Mouse (Mus musculus): ENCODE results near the gene Tmem161a.
A peak's percentile ranks its signal among the peaks of the same experiment; 100 is the strongest.
"Not testable (repeated sequence)": the region's sequence is repeated elsewhere in the genome, so short reads cannot be mapped to it uniquely, and the experiment has no call there.

Tmem161a gene

DNA sequence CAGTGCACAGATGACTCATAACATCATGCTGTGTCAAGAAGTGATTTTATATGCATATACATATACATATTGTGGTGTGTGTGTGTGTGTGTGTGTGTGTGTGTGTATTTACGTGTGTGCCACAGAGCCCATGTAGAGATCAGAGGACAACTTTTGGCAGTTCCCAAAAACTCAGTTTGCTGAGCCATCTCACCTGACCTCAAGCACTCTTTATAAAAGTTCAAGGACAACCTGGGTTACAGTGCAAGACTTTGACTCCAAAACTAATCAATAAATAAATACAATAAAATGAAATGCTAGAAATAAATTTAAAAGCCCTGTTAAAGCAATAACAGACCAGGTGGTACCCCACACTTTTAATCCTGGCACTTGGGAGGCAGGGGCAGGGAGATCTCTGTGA lies 39.1 kb downstream of the Tmem161a start:
- no peak for DNase-seq (ENCODE audit: low spot score)

DNA sequence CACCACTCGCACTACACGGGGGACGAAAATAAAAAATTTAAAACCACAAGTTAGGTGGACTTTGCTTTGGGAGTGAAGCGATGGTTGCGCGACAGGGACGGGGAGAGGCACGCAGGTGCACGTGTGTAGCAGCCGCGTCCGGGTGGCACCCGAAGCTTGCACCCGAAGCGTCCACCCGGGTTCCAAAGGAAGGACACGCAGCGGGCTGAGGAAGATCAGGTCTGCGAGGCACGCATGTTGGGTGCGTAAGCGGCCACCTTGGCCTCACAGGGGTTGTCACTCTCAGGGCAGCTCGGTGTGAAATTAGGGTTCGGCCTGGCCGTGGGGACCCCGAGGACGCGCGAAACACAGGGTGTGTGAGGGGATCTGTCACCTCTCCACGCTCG lies 39.6 kb downstream of the Tmem161a start:
- DNase-seq (ENCODE audit: low spot score) = peak; percentile 64

GRCm38 (mm10) chr8:70212112-70213055 lies 40.2 kb downstream of the Tmem161a start, which contains the start of gene Slc25a42:
Gene Slc25a42, minus strand, starts transcription at chr8:70212305.
- peak; percentile 96 for DNase-seq (ENCODE audit: low spot score)

DNA sequence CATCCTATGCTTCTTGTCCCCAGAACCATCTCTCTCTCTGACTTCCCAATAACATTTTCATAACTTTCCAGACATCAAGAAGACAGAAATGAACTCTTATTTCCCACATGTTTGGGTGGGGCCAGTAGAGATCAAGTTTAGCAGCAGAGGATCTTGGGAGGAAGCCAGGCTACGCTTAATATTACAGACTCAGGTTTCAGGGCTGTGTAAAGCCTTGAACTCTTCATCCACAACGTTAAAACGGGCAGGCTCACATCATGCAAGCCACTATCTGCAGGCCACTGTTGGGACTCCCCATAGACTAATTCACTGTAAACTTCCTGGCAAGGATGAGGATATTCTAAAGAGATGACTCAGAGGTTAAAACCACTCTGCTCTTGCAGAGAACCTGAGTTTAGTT lies 42.3 kb downstream of the Tmem161a start:
- no peak for DNase-seq (ENCODE audit: low spot score)

DNA sequence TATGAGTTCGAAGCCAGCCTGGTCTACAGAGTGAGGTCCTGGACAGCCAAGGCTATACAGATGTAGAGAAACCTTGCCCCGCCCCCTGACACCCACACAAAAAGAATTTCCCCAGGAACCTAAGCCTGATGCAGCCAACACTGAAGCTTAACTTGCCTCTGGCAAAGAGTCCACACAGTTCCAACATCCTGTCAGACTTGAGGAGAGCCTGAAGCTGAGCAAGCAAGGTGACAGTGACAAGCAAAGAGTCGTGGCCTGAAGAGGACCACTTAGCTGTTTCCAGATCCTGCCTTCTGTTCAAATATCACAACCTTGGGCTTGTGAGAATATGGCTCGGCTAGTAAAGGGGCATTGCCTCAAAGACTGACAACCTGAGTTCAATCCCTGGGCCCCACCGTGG lies 42.9 kb downstream of the Tmem161a start:
- no peak for DNase-seq (ENCODE audit: low spot score)

DNA sequence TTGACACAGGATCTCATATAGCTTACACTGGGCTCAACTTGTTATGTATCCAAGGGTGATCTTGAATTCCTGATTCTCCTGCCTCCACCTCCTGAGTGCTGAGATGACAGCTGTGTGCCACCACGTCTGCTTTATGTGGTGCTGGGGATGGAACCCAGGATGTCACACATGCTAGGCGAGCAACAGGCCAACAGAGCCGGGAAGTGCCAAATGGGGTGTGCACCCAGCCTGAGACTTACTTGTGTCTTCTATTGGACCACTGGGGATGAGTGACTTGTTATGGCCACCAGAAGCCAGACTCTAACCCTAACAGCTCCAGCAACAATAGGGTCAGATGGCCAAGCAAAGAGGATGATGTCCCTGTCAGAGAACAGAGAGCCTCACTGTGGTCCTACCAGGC lies 44.0 kb downstream of the Tmem161a start:
- not testable (repeated sequence) for DNase-seq (ENCODE audit: low spot score)

DNA sequence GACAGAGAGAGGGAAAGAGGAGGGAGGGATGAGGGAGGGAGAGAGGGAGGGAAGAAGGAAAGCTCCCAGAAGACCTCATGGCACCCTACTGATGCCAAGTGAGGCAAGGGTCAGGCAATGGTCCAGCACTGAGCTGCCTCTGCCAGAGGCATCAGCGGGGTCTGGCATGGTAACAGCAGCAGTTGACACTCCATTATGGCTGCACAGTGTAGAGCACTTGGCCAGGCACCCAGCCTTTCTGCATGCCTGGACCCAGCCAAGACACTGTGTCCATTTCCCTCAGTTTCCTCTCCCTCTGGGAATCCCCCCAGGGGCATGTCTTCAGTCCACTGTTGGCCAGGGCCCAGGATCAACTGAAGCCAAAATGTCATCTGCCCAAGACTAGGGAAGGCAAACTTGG lies 44.4 kb downstream of the Tmem161a start:
- DNase-seq (ENCODE audit: low spot score) = peak; percentile 57

- DNase-seq (ENCODE audit: low spot score) = no peak
Observed at GRCm38 (mm10) chr8:70217441-70217840, 45.3 kb downstream of the Tmem161a start.

DNA sequence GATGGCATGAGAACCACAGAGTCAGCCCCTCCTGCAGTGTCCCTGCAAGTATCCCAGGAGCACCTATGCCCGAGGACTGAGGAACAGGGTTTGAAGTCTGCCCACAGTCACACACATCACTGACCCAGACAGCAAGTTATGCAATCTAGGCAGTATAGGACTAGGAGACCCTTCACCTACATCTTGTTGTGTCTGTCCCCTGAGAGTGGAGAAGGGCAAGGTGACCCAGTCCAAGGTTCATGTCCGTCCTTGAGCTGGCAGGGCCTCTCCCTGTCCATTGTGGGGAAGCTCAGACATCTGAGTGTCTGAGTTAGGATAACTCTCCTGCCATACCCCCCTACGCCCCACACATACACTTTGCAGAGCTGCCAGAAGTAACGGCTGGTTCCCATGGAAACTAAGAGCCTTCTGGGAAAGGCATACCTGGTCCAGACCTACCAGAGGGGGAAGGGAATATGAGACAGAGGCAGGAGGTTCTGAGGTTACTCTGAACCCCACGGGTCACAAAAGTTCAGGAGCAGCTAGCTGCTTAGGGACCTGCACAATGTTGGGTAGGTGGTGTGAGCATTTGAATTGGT lies 47.0 kb downstream of the Tmem161a start:
- no peak for DNase-seq (ENCODE audit: low spot score)

GRCm38 (mm10) chr8:70220236-70220840 lies 48.2 kb downstream of the Tmem161a start:
- DNase-seq (ENCODE audit: low spot score) = peak; percentile 72

GRCm38 (mm10) chr8:70220911-70221310 lies 48.8 kb downstream of the Tmem161a start:
- no peak for DNase-seq (ENCODE audit: low spot score)

- DNase-seq (ENCODE audit: low spot score) = no peak
Observed at GRCm38 (mm10) chr8:70222041-70222440, 49.9 kb downstream of the Tmem161a start.

- DNase-seq (ENCODE audit: low spot score) = peak; percentile 76
Observed at GRCm38 (mm10) chr8:70223341-70223740, 51.2 kb downstream of the Tmem161a start.

DNA sequence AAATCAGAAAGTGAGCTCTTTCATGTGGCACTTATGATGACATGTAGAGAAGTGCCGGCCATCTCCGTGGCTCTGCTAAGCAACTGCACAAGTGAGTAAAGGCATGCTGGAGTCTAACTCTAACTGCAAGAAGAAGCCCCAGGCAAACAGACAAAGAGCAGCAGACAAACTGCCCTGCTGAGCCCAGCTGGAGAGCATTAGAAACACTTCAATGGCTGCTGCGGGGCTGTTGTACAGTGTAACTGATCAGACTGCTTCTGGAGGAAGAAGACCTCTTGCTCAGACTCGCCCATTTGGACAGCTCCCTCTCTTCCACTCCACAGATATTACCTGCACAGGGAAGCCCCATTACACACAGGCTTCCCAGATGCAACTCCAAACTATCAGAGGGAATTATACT lies 55.8 kb downstream of the Tmem161a start:
- DNase-seq (ENCODE audit: low spot score) = no peak

- no peak for DNase-seq (ENCODE audit: low spot score)
Observed at GRCm38 (mm10) chr8:70230837-70231236, 58.7 kb downstream of the Tmem161a start.
